Mouse (Mus musculus): ENCODE measurements at regions not wholly inside any gene's neighbourhood (a gene's known extent, or its start where the extent isn't known, plus 50 kb on each side); places are given as distances from the start of the nearest gene placed in this dataset.
A peak's percentile ranks its signal among the peaks of the same experiment; 100 is the strongest.

DNA sequence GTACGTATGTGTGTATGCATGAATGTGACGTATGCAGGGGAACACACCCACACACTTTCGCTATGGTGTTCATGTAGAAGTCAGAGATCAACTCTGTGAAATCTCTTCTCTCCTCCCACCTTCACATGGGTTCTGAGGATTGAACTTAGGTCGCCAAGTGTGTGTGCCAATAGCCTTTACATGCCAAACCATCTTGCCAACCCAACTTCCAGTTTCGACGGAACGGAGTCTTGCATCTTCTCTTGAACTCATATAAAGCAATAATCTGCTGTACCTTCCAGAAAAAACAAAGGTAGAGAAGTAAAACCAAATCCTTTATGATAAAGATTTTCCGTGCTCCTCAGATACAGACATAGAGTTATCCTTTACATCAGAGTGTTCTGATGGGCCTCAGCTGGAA, 208.4 kb upstream of the Epha4 start:
- ATAC-seq, result no peak
- Histone ChIP-seq H3K27me3 (no peaks in the 10 kb centered on the region), H3K4me2 (no peak overlapping the region), H3K9me3 (replicated peaks) (no peaks in the 10 kb centered on the region; the same call in 1 of the 2 replicates), H3K4me1 (no peaks in the 10 kb centered on the region), H3K4me3 (no peak overlapping the region), H3K27ac (no peak overlapping the region), H3K36me3 (ENCODE audit: poor library complexity, severe bottlenecking) (no peaks in the 10 kb centered on the region), H3K9ac (no peak overlapping the region)
- 94% methylated on average over 8 of the region's 8 CpGs for WGBS

DNA sequence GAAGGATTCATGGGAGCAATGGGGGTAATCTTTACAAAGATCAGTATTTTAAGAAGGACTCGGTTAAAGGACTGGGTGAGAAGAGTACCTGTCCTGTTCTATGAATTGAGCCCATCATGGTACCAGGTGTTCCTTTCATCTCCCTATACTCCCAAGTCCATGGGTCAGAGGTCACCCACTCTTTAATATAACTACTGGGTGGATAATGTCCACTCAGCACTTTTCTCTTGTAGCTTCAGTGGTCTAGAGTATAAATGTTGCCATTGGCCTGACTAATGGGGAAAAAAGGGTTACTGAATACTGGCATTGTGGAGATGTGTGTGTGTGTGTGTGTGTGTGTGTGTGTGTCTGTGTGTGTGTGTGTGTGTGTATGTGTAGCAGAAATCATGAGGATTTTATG, 206.0 kb upstream of the Epha4 start:
- H3K4me1 ChIP-seq, result no peaks in the 10 kb centered on the region
- no peaks in the 10 kb centered on the region; the same call in 1 of the 2 replicates for H3K9me3 ChIP-seq (replicated peaks)
- WGBS, result 93% methylated on average over 1 of the region's 1 CpGs
- no peak overlapping the region for H3K4me2 ChIP-seq
- H3K36me3 ChIP-seq (ENCODE audit: poor library complexity, severe bottlenecking), result no peaks in the 10 kb centered on the region
- no peak overlapping the region for H3K27ac ChIP-seq
- ATAC-seq, result no peak
- no peak overlapping the region for H3K9ac ChIP-seq
- H3K4me3 ChIP-seq, result no peak overlapping the region
- no peaks in the 10 kb centered on the region for H3K27me3 ChIP-seq

DNA sequence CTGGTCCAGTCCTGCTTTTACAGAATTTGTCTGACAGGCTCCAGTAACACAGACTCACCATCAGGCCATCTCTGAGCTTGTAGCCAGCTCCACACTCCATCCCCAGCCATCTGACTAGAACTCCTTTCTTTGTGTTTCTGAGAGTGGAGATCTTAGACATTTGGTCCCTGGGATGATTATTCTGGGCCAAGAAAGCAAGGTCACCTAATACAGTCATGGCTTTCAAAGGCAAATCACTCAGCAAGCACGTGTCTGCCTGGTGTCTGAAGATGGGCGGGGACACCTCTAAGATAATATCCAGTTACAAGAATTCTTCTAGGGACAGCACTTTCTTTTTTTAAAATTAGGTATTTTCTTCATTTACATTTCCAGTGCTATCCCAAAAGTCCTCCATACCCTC, 198.1 kb upstream of the Epha4 start:
- H3K36me3 ChIP-seq (ENCODE audit: poor library complexity, severe bottlenecking), result no peaks in the 10 kb centered on the region
- no peak overlapping the region for H3K4me3 ChIP-seq
- WGBS, result 79% methylated on average over 2 of the region's 2 CpGs
- no peak overlapping the region for H3K4me2 ChIP-seq
- H3K27me3 ChIP-seq, result no peaks in the 10 kb centered on the region
- ATAC-seq, result no peak
- no peak overlapping the region for H3K9ac ChIP-seq
- H3K4me1 ChIP-seq, result peaks cover 13% of the 10 kb centered on the region
- no peaks in the 10 kb centered on the region for H3K9me3 ChIP-seq (replicated peaks)
- no peak overlapping the region for H3K27ac ChIP-seq

DNA sequence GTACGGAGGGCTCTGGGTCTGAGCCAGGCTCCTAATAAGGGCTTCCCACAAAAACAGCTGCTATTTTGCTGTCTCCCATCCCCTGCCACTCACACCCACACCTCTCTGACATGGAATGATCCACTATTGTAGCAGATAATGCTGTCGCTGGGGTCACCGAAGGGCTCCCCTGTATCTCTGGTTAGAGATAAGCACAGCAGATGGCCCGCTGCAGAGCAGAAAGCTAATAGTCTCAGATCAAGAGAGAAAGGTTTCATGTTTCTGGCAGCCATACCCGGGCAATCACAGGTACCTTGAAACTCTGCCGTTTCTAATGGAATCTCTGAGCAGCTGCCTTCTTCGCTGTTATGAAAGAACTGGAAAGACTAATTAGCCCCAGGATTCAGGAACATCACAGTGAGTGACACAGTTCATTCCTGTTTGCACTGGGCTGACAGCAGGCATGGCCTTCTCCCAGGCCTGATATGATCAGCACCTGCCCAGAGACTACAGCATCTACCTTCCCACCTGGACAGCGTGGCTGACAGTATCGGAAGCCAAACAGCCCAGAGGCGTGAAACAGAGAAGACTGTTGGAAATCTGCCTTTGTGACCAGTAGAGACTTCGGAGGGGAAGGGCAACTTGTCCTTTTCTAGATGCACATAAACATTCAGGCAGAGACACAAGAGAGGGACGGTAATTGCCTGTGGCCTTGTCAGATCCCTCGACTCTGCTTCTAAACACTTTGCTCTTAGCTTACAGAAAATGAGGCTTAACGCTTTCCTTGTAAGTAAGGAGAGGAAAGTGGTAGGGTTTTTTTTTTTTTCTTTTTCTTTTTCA, 193.5 kb upstream of the Epha4 start:
- WGBS, result 35% methylated on average over 14 of the region's 14 CpGs
- H3K4me3 ChIP-seq, result no peak overlapping the region
- H3K4me1 ChIP-seq, result peaks cover 16% of the 10 kb centered on the region
- no peak overlapping the region for H3K9ac ChIP-seq
- no peak overlapping the region for H3K4me2 ChIP-seq
- H3K9me3 ChIP-seq (replicated peaks), result no peaks in the 10 kb centered on the region
- H3K27me3 ChIP-seq, result no peaks in the 10 kb centered on the region
- ATAC-seq, result peak; percentile 48; the same call in 1 of the 2 replicates
- no peaks in the 10 kb centered on the region for H3K36me3 ChIP-seq (ENCODE audit: poor library complexity, severe bottlenecking)
- H3K27ac ChIP-seq, result peak overlapping the region; percentile 51

DNA sequence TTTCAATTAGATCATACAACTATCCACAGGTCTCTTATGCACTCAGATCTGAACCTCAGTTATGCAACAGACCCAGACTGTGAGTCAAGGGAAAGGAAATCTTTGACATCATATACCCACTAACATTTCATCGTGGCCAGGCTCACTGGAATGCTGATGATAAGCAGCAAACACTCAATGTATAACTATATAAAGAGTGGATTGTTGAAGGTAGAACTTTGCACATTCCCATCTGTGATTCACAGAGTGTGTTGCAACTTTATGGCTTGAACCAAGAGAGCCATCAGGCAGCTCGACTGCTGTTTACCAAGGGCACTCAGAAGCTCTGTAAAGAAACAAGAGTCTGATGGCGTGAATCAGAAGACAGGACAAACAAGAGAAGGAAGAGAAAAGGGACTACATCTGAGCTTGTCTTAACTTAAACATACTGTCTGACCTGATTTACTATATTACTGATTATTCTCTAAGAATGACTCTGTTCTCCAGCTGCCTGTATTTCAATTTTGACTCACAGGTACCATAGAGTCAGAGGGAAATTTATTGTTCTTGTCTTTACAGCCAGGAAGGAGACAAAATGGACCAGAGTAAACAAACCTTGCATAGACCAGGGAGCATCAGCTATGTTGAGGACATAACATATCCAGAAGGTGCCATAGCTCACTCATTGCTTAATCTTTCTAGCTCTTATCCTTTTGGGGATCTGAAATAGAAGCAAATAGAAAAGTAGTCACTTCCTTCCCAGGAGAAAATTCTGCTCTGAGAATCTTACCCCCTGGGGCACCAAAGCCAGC, 180.5 kb upstream of the Epha4 start:
- no peaks in the 10 kb centered on the region for H3K9me3 ChIP-seq (replicated peaks)
- no peak overlapping the region for H3K4me3 ChIP-seq
- H3K27me3 ChIP-seq, result no peaks in the 10 kb centered on the region
- no peak overlapping the region for H3K9ac ChIP-seq
- H3K4me2 ChIP-seq, result no peak overlapping the region
- H3K4me1 ChIP-seq, result no peaks in the 10 kb centered on the region
- H3K27ac ChIP-seq, result no peak overlapping the region
- no peak for ATAC-seq
- H3K36me3 ChIP-seq (ENCODE audit: poor library complexity, severe bottlenecking), result no peaks in the 10 kb centered on the region
- WGBS, result 88% methylated on average over 3 of the region's 3 CpGs

DNA sequence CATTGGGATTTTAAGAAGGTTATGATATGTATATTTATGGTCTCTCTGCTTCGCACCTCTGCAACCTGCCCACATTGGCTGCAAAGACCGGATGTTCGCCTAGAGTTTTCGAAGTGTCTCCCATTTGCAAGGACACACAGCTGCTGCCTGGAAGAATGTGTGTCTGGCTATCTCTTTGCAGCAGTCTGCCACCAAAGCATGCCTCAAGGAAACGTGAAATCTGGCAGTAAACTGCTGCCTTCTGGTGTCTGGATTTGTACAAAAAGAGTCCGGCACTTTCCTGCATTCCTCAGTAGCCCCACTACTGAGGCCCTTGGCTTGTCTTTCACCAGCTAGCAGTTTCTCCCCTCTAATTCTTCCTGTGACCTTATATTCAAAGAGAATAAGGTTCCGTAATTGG, 148.5 kb upstream of the Epha4 start:
- H3K4me3 ChIP-seq, result no peak overlapping the region
- no peaks in the 10 kb centered on the region for H3K36me3 ChIP-seq (ENCODE audit: poor library complexity, severe bottlenecking)
- H3K4me1 ChIP-seq, result peaks cover 8% of the 10 kb centered on the region; the same call in 1 of the 2 replicates
- no peak overlapping the region for H3K27ac ChIP-seq
- no peak overlapping the region for H3K9ac ChIP-seq
- WGBS, result 79% methylated on average over 7 of the region's 7 CpGs
- H3K9me3 ChIP-seq (replicated peaks), result no peaks in the 10 kb centered on the region
- H3K4me2 ChIP-seq, result no peak overlapping the region
- ATAC-seq, result no peak
- no peaks in the 10 kb centered on the region for H3K27me3 ChIP-seq

DNA sequence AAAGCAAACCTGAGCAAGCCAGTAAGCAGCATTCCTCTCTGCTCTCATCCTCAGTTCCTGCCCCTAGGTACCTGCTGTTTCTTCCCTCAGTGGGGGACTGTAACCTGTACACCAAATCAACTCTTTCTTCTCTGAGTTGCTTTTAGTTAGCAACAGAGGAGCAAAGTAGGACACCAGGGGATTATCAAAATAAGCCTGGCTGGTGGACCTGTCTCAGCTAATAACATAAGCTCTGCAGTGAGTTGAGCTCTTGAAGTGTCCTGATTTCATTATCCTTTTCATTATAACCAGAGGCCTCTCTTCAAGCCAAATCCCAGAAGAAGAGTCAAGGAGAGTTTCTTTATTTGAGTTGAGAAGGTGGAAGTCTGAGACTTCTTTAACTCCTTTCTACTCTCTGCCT, 145.5 kb upstream of the Epha4 start:
- no peak overlapping the region for H3K27ac ChIP-seq
- H3K36me3 ChIP-seq (ENCODE audit: poor library complexity, severe bottlenecking), result no peaks in the 10 kb centered on the region
- H3K9me3 ChIP-seq (replicated peaks), result no peaks in the 10 kb centered on the region
- no peak overlapping the region for H3K4me3 ChIP-seq
- peaks cover 8% of the 10 kb centered on the region; the same call in 1 of the 2 replicates for H3K4me1 ChIP-seq
- ATAC-seq, result no peak
- no peak overlapping the region for H3K4me2 ChIP-seq
- H3K9ac ChIP-seq, result no peak overlapping the region
- H3K27me3 ChIP-seq, result no peaks in the 10 kb centered on the region

DNA sequence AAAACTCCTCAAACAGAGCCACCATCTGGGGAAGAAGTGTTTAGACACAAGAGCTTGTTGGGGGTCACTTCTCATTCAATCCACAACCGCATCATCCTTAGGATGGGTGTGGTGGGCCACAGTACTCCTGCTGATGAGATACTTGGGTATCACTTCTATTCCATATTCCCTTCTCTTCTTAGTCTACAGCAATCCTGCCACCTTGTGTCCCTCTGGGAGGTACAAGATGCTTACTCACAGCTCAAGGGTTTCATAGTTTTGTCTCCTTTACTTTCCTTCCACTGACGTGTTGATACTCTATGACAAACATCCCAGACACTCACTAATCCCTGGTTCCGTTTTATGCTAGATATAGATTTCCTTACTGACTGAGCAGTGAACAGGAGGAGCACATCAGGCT, 122.1 kb upstream of the Epha4 start:
- H3K27me3 ChIP-seq, result no peaks in the 10 kb centered on the region
- no peak for ATAC-seq

DNA sequence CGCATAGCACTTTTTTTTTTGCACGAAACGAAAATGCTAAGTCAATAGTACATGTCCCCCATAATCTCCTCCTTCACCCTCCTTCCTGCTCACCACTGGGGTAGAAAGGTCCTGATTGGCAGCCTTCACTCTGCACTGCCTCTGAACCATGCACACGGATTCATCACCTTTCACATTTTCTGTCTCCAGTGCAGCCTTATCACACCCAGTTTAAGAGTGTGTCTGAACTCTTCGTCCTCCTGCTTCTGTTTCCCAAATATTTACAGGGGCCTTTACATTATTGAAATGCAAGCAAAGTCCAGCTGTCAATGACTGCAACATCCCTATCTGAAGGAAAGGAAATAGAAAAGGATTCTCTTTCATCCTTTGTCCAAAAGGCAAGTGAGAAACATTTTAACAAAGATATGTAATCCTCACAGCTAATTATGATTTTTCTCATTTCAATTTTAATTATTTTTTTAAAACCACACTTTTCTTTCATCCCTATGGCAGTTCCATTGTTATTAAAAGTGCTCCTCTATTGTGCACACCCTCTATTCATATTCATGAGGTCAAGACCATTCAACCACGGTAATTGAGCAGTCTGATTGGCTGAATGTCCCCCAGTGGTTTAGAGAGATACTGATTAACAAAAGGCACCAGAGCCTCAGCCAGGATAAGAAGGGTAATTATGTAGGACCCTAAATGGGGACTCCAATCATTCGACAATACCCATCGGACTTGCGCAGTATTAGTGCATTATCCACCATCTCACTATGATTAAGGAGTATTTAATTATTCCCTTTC, 114.8 kb upstream of the Epha4 start:
- H3K36me3 ChIP-seq (ENCODE audit: poor library complexity, severe bottlenecking), result no peaks in the 10 kb centered on the region
- H3K4me2 ChIP-seq, result no peak overlapping the region
- peak; percentile 93 for ATAC-seq
- no peaks in the 10 kb centered on the region for H3K9me3 ChIP-seq (replicated peaks)
- no peak overlapping the region for H3K4me3 ChIP-seq
- H3K4me1 ChIP-seq, result peaks cover 21% of the 10 kb centered on the region
- H3K27ac ChIP-seq, result peak overlapping the region; percentile 73
- WGBS, result 6% methylated on average over 9 of the region's 9 CpGs
- H3K27me3 ChIP-seq, result no peaks in the 10 kb centered on the region
- no peak overlapping the region for H3K9ac ChIP-seq

More for the DNA sequence above, 122.1 kb upstream of the Epha4 start:
- Histone ChIP-seq H3K4me3 (no peak overlapping the region), H3K36me3 (ENCODE audit: poor library complexity, severe bottlenecking) (no peaks in the 10 kb centered on the region), H3K9ac (no peak overlapping the region), H3K27ac (no peak overlapping the region), H3K4me2 (no peak overlapping the region), H3K4me1 (peaks cover 6% of the 10 kb centered on the region), H3K9me3 (replicated peaks) (no peaks in the 10 kb centered on the region)
- 92% methylated on average over 3 of the region's 3 CpGs for WGBS

DNA sequence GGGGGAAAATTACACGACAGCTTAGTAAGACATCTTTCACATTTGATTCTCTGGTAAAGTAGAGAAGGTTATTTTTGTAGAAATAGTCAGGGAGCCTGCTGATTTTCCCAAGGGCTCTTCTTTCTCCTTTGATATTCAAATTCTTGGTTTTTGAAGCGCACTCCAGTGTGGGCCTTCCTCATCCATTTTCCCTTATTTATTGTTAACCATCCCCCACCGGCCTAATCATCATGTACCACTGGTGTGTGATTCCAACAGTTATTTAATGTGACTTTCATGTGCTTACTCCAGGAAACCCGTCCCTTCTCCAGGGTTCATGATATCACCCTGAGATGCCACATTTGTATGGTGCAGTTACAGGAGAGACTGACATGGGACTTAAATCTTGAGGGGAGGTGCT, 114.0 kb upstream of the Epha4 start:
- Histone ChIP-seq H3K4me1 (peaks cover 21% of the 10 kb centered on the region), H3K27ac (peak overlapping the region; percentile 73; the same call in 1 of the 2 replicates), H3K9ac (no peak overlapping the region), H3K9me3 (replicated peaks) (no peaks in the 10 kb centered on the region), H3K36me3 (ENCODE audit: poor library complexity, severe bottlenecking) (no peaks in the 10 kb centered on the region), H3K27me3 (no peaks in the 10 kb centered on the region), H3K4me2 (0 out of 2 replicates have a peak overlapping the region, but pooled peaks have one; percentile 1), H3K4me3 (no peak overlapping the region)
- ATAC-seq, result peak; percentile 30; the same call in 1 of the 2 replicates
- WGBS, result 18% methylated on average over 4 of the region's 4 CpGs

DNA sequence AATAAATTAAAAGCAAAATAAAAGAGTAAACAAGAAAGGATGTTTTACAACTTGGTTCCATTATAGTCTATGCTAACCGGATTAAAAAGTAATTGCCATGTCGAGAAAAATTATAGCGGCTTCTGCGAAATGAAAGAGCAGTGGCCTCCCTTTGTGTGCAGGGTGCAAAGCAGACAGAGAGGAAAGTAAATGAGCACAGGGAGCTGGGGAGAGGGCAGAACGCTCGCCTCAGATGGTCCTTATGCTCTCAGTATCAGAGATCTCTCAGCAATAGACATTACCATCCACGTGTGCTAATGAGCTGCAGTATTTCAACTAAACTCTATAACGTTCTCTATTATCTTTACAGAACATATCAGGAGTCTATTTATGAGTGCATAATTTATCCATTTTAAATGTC, 102.6 kb upstream of the Epha4 start:
- H3K27me3 ChIP-seq, result no peaks in the 10 kb centered on the region
- no peaks in the 10 kb centered on the region for H3K36me3 ChIP-seq (ENCODE audit: poor library complexity, severe bottlenecking)
- 35% methylated on average over 8 of the region's 8 CpGs for WGBS
- H3K27ac ChIP-seq, result no peak overlapping the region
- no peak overlapping the region for H3K4me2 ChIP-seq
- no peak overlapping the region for H3K9ac ChIP-seq
- no peak overlapping the region for H3K4me3 ChIP-seq
- no peak for ATAC-seq
- 0 out of 2 replicates have a peak, but pooled peaks cover 2% of the 10 kb centered on the region for H3K4me1 ChIP-seq
- no peaks in the 10 kb centered on the region for H3K9me3 ChIP-seq (replicated peaks)

DNA sequence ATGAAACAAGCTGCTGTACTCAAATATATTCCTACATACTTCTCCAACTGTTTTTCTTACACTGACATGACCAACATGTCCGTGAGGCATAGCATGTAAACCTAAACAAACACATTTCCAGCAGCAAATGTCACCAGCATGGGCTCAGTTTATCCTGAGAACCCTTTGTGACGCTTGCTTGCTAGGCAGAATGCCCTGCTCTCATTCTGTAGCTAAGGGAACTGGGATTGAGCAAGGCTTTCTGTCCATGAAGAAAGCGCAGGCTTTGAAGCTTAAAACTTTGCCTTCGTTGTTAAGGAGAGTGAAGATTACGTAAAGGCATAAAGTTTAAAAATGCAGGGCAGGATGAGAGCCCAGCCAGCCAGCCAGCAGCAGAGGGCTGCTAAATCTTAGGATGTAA, 85.6 kb upstream of the Epha4 start:
- no peak for ATAC-seq
- no peak overlapping the region for H3K4me2 ChIP-seq
- H3K27me3 ChIP-seq, result no peaks in the 10 kb centered on the region
- no peaks in the 10 kb centered on the region for H3K9me3 ChIP-seq (replicated peaks)
- H3K4me1 ChIP-seq, result peaks cover 27% of the 10 kb centered on the region
- no peak overlapping the region for H3K4me3 ChIP-seq
- no peak overlapping the region for H3K27ac ChIP-seq
- H3K9ac ChIP-seq, result no peak overlapping the region
- 40% methylated on average over 5 of the region's 5 CpGs for WGBS
- no peaks in the 10 kb centered on the region for H3K36me3 ChIP-seq (ENCODE audit: poor library complexity, severe bottlenecking)
